ENCODE assay signal across 21 mouse cellular contexts in genomic region chr2:71735541-71736159, GRCm38 (mm10). TPM values are rescaled to one million over a fixed set of nuclear protein-coding genes. Genes with fewer than 3 reads are reported as not detected.
DNase-seq lines count a peak whose midpoint lies in the region; ATAC-seq and TF ChIP-seq lines count a peak whose summit lies in the region.
"Had no signal": no experiment of that assay in that cellular context is flagged by ENCODE, and none has a peak within 500 bp of the region (broad histone marks: within the 10 kb centered on the region; RNA-seq: fewer than 3 reads in every experiment).

No protein-coding gene starts in this region.

- no peaks in the 10 kb centered on the region for H3K36me3 ChIP-seq in thymus, adult 2 months (ENCODE audit: control insufficient read depth, insufficient read depth, low read length)
- H3K36me3 ChIP-seq: forebrain, embryonic 15.5 days; hindbrain, embryonic 13.5 days; limb, embryonic 15.5 days; neural tube, embryonic 13.5 days had no signal

- H3K4me3 ChIP-seq in thymus, adult 2 months (ENCODE audit: control insufficient read depth, insufficient read depth, low read length): peak overlapping the region; percentile 52
- H3K4me3 ChIP-seq in bone marrow, adult 2 months (replicated peaks; ENCODE audit: control insufficient read depth, low read depth, low read length): peak overlapping the region; percentile 57
- H3K4me3 ChIP-seq: erythroblast, embryonic 14.5 days; forebrain, embryonic 15.5 days; hindbrain, embryonic 13.5 days; limb, embryonic 15.5 days; neural tube, embryonic 13.5 days had no signal

- TF ChIP-seq CTCF in thymus, adult 2 months (IDR thresholded peaks at IDR 0.05; ENCODE audit: borderline replicate concordance, control insufficient read depth, extremely low read depth, insufficient read depth, low read length, poor library complexity): no peak
- TF ChIP-seq CTCF in bone marrow, adult 2 months (IDR thresholded peaks at IDR 0.05; ENCODE audit: control insufficient read depth, insufficient read depth, low read length): no peak

- peak; percentile 24 for DNase-seq in thymus, adult 2 months
- no peak for DNase-seq in thymus, postnatal 10 days (ENCODE audit: low spot score in 2 of 2)
- no peak for DNase-seq in layer of hippocampus, adult 11-12 months (ENCODE audit: low spot score)
- DNase-seq in testis, postnatal 10 days (ENCODE audit: low spot score): no peak
- no peak for DNase-seq in gastrocnemius, postnatal 4 days (ENCODE audit: low spot score in 2 of 2)
- no peak for DNase-seq in MN1 (ENCODE audit: low spot score)
- DNase-seq: adrenal gland, postnatal 10 days; cerebellum, adult 18-20 months; heart, postnatal 10 days; kidney, postnatal 36 days; layer of hippocampus, postnatal 36 days; lung, postnatal 10 days; right cerebral cortex, postnatal 25 days had no signal

- no peak for TF ChIP-seq POLR2A in thymus, adult 2 months (IDR thresholded peaks at IDR 0.05; ENCODE audit: control insufficient read depth, extremely low read depth, insufficient read depth, low read length, poor library complexity)
- TF ChIP-seq POLR2A in bone marrow, adult 2 months (IDR thresholded peaks at IDR 0.05; ENCODE audit: borderline replicate concordance, control insufficient read depth, low read depth, low read length): no peak

- peaks cover 17% of the 10 kb centered on the region for H3K4me1 ChIP-seq in thymus, adult 2 months (replicated peaks; ENCODE audit: control insufficient read depth, insufficient read depth, low read length)
- peaks cover 2% of the 10 kb centered on the region for H3K4me1 ChIP-seq in bone marrow, adult 2 months (ENCODE audit: control insufficient read depth, insufficient read depth, low read length)
- H3K4me1 ChIP-seq: forebrain, embryonic 15.5 days; hindbrain, embryonic 13.5 days had no signal

- H3K27me3 ChIP-seq in thymus, adult 2 months (ENCODE audit: control insufficient read depth, insufficient read depth, low read length): no peaks in the 10 kb centered on the region
- H3K27me3 ChIP-seq: forebrain, embryonic 15.5 days; hindbrain, embryonic 13.5 days; limb, embryonic 15.5 days had no signal

- peak overlapping the region; percentile 20; the same call in 1 of the 2 replicates for H3K27ac ChIP-seq in thymus, adult 2 months (ENCODE audit: control insufficient read depth, insufficient read depth, low read length)
- peak overlapping the region; percentile 71 for H3K27ac ChIP-seq in bone marrow, adult 2 months (ENCODE audit: control insufficient read depth, insufficient read depth, low read depth, low read length, poor library complexity)
- H3K27ac ChIP-seq: forebrain, embryonic 15.5 days; hindbrain, embryonic 13.5 days; limb, embryonic 15.5 days; neural tube, embryonic 13.5 days had no signal

- 19% methylated on average over 17 of the region's 17 CpGs for WGBS in thymus, adult 2 months
- 15% methylated on average over 17 of the region's 17 CpGs for WGBS in bone marrow, adult 2 months

- 0 out of 2 replicates have a peak, but pooled peaks have one; percentile 22 for ATAC-seq in megakaryocyte-erythroid progenitor cell, adult 5-6 weeks (replicated peaks; ENCODE audit: low FRiP score, low TSS enrichment, poor library complexity, severe bottlenecking)
- ATAC-seq: forebrain, embryonic 15.5 days; intestine, postnatal 0 days had no signal

RNA-seq across cellular contexts. Expression of gene Itga6, which starts 9.8 kb away (rescaled TPM):
- 38.2 and 38.8 TPM in 2 replicates for polyA plus RNA-seq in thymus, adult 2 months (2012; rRNA removed)
- 22.9 and 38.3 TPM in 2 replicates for polyA plus RNA-seq in bone marrow, adult 2 months (2011; ENCODE audit: insufficient read depth, insufficient read length, low replicate concordance, missing spikeins)
- total RNA-seq in megakaryocyte-erythroid progenitor cell, adult 5-6 weeks (2014; fragmentation: Nextera tagmentation): 20.3 and 21.2 TPM in 2 replicates
- total RNA-seq in megakaryocyte-erythroid progenitor cell, adult 5-6 weeks (2017): 30.4 and 45.3 TPM in 2 replicates
- 10 to 100 TPM; 73.4 to 76.6 TPM for total RNA-seq in gastrocnemius, postnatal 4 days (2021)
